In genomic region chr4:117680963-117681362, GRCm38 (mm10) we compare ENCODE assay signal across 8 mouse cellular contexts. TPM values are rescaled to one million over a fixed set of nuclear protein-coding genes. Genes with fewer than 3 reads are reported as not detected.
DNase-seq lines count a peak whose midpoint lies in the region; ATAC-seq lines count a peak whose summit lies in the region.

No protein-coding gene starts in this region.

- no peaks in the 10 kb centered on the region for H3K9me3 ChIP-seq in heart, embryonic 16.5 days (replicated peaks; ENCODE audit: control insufficient read depth, low read length)
- no peaks in the 10 kb centered on the region for H3K9me3 ChIP-seq in forebrain, embryonic 14.5 days (replicated peaks; ENCODE audit: control insufficient read depth, low read length)
- no peaks in the 10 kb centered on the region for H3K9me3 ChIP-seq in liver, embryonic 16.5 days (replicated peaks; ENCODE audit: control insufficient read depth, low read length)

- no peak for ATAC-seq in heart, embryonic 16.5 days (replicated peaks; ENCODE audit: extremely low read depth, insufficient read depth, low FRiP score)
- ATAC-seq in forebrain, embryonic 14.5 days: no peak
- ATAC-seq in liver, embryonic 16.5 days (ENCODE audit: low read depth): no peak

- peaks cover 13% of the 10 kb centered on the region for H3K4me1 ChIP-seq in heart, embryonic 16.5 days (ENCODE audit: control insufficient read depth, insufficient read depth, low read length)
- H3K4me1 ChIP-seq in forebrain, embryonic 14.5 days (ENCODE audit: control insufficient read depth, insufficient read depth, low read length): peaks cover 4% of the 10 kb centered on the region; the same call in 1 of the 2 replicates
- H3K4me1 ChIP-seq in liver, embryonic 16.5 days (ENCODE audit: control insufficient read depth, low read depth, low read length): peaks cover 7% of the 10 kb centered on the region

- WGBS in heart, embryonic 16.5 days: 70% methylated on average over 6 of the region's 6 CpGs
- WGBS in forebrain, embryonic 14.5 days: 84% methylated on average over 6 of the region's 6 CpGs
- 71% methylated on average over 6 of the region's 6 CpGs for WGBS in liver, embryonic 16.5 days (ENCODE audit: insufficient replicate concordance)

- intact Hi-C loops in heart, postnatal 10 days (cut with DNase I): no loop called here

- peaks cover 38% of the 10 kb centered on the region for H3K36me3 ChIP-seq in heart, embryonic 16.5 days (ENCODE audit: control insufficient read depth, insufficient read depth)
- H3K36me3 ChIP-seq in forebrain, embryonic 14.5 days (ENCODE audit: control insufficient read depth, insufficient read depth, low read length): peaks cover 45% of the 10 kb centered on the region
- H3K36me3 ChIP-seq in liver, embryonic 16.5 days (ENCODE audit: control insufficient read depth, insufficient read depth): no peaks in the 10 kb centered on the region; the same call in none of the 2 replicates

- H3K27ac ChIP-seq in heart, embryonic 16.5 days (ENCODE audit: low read length): no peak overlapping the region
- no peak overlapping the region for H3K27ac ChIP-seq in forebrain, embryonic 14.5 days (ENCODE audit: low read depth, low read length)
- no peak overlapping the region for H3K27ac ChIP-seq in liver, embryonic 16.5 days (ENCODE audit: low read length)

- no peaks in the 10 kb centered on the region; the same call in 1 of the 2 replicates for H3K27me3 ChIP-seq in heart, embryonic 16.5 days (ENCODE audit: control insufficient read depth, insufficient read depth, low read length)
- no peaks in the 10 kb centered on the region for H3K27me3 ChIP-seq in forebrain, embryonic 14.5 days (replicated peaks; ENCODE audit: control insufficient read depth, insufficient read depth, low read length)
- H3K27me3 ChIP-seq in liver, embryonic 16.5 days (ENCODE audit: control insufficient read depth, insufficient read depth, low read depth, low read length): no peaks in the 10 kb centered on the region

- peak overlapping the region; percentile 88; the same call in 1 of the 2 replicates for H3K4me3 ChIP-seq in heart, embryonic 16.5 days (ENCODE audit: low read length)
- H3K4me3 ChIP-seq in forebrain, embryonic 14.5 days (ENCODE audit: low read depth, low read length): peak overlapping the region; percentile 80; the same call in 1 of the 2 replicates
- H3K4me3 ChIP-seq in liver, embryonic 16.5 days (ENCODE audit: low read depth, low read length): no peak overlapping the region; the same call in 1 of the 2 replicates

- peak overlapping the region; percentile 72; the same call in 1 of the 2 replicates for H3K4me2 ChIP-seq in heart, embryonic 16.5 days (ENCODE audit: low read depth, low read length)
- H3K4me2 ChIP-seq in forebrain, embryonic 14.5 days (ENCODE audit: low read length): peak overlapping the region; percentile 84; the same call in 1 of the 2 replicates
- H3K4me2 ChIP-seq in liver, embryonic 16.5 days (ENCODE audit: low read depth, low read length): peak overlapping the region; percentile 77

- no peak for DNase-seq in heart, postnatal 10 days
- peak; percentile 18 for DNase-seq in ES-CJ7 (ENCODE audit: low read depth, low spot score)
- no peak for DNase-seq in forebrain, embryonic 14.5 days (ENCODE audit: low spot score)
- DNase-seq in spleen, postnatal 36 days (ENCODE audit: low spot score in 2 of 2): no peak
- no peak for DNase-seq in thymus, postnatal 4 days
- DNase-seq in layer of hippocampus, adult 9-10 months (ENCODE audit: low spot score): no peak

- no peak overlapping the region for H3K9ac ChIP-seq in heart, embryonic 16.5 days (ENCODE audit: low read length)
- no peak overlapping the region for H3K9ac ChIP-seq in forebrain, embryonic 14.5 days (ENCODE audit: low read length)
- H3K9ac ChIP-seq in liver, embryonic 16.5 days (ENCODE audit: low read depth, low read length): no peak overlapping the region

RNA-seq across cellular contexts. Expression of gene Dmap1, which starts 1.1 kb away (rescaled TPM):
- polyA plus RNA-seq in heart, embryonic 16.5 days (2015; fragmentation: Nextera tagmentation; extraction: Ambion mirVana): 41.0 and 45.7 TPM in 2 replicates
- total RNA-seq in heart, postnatal 10 days (2021): 10 to 100 TPM; 21.6 to 22.9 TPM
- polyA plus RNA-seq in forebrain, embryonic 14.5 days (2014; fragmentation: Nextera tagmentation; extraction: Ambion mirVana): 94.9 and 97.6 TPM in 2 replicates
- 15.8 and 17.1 TPM in 2 replicates for polyA plus RNA-seq in liver, embryonic 16.5 days (2015; fragmentation: Nextera tagmentation; extraction: Ambion mirVana)

RNA-seq across cellular contexts. Expression of gene Gm12845, which starts 43.2 kb away (rescaled TPM):
- not detected in 2 replicates for polyA plus RNA-seq in heart, embryonic 16.5 days (2015; fragmentation: Nextera tagmentation; extraction: Ambion mirVana)
- not detected for total RNA-seq in heart, postnatal 10 days (2021)
- not detected in 2 replicates for polyA plus RNA-seq in forebrain, embryonic 14.5 days (2014; fragmentation: Nextera tagmentation; extraction: Ambion mirVana)
- polyA plus RNA-seq in liver, embryonic 16.5 days (2015; fragmentation: Nextera tagmentation; extraction: Ambion mirVana): not detected in 2 replicates
